Mouse (Mus musculus): ENCODE data around the gene Olfr319.
A peak's percentile ranks its signal among the peaks of the same experiment; 100 is the strongest.

DNA sequence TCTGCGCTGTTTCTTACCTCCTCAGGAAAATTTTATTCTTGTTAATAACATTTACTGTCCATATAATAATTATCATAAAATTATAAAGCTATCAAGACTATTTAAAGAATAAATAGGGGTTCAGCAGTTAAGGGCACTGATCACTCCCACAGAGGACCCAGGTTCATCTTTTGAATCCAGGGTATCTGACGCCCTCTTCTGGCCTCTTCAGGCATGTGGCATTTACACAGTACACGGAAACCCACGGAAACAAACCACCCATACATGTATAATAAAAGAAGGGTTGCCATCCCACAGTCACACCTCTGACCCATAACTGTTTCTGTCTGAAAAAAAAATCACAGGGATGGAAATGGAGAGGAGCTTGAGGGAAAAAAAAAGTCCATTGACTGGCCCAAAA lies 27.1 kb upstream of the Olfr319 start:
- TF ChIP-seq CTCF (conservative IDR thresholded peaks at IDR 0.05; ENCODE audit: low read length) (peak; percentile 25; the same call in 1 of the 2 replicates), NANOG (IDR thresholded peaks at IDR 0.05; ENCODE audit: borderline replicate concordance, low read length) (no peak), POU5F1 (IDR thresholded peaks at IDR 0.05; ENCODE audit: borderline replicate concordance, low read length) (no peak)

All from E14TG2a.4 (cell line).